Mouse (Mus musculus): Measurements from ENCODE around the gene Spata5.

GRCm38 (mm10) chr3:37550190-37550589 is 130.5 kb downstream of the Spata5 start:
- TF ChIP-seq CTCF (IDR thresholded peaks at IDR 0.05; ENCODE audit: borderline replicate concordance, insufficient read depth, low read length) (no peak), POLR2A (IDR thresholded peaks at IDR 0.05; ENCODE audit: low read depth, low read length) (no peak)
